Mouse (Mus musculus) brain, embryonic 18.5 days (tissue): ENCODE results near the gene Nrm.
"Not testable (repeated sequence)": the region's sequence is repeated elsewhere in the genome, so short reads cannot be mapped to it uniquely, and the experiment has no call there.

Source experiments
- DNase-seq: peaks from one replicate; pipeline ENCODE4 v3.0.0-alpha.2; 2012; ENCODE audit warnings: low read depth, low spot score

Gene Nrm

DNA sequence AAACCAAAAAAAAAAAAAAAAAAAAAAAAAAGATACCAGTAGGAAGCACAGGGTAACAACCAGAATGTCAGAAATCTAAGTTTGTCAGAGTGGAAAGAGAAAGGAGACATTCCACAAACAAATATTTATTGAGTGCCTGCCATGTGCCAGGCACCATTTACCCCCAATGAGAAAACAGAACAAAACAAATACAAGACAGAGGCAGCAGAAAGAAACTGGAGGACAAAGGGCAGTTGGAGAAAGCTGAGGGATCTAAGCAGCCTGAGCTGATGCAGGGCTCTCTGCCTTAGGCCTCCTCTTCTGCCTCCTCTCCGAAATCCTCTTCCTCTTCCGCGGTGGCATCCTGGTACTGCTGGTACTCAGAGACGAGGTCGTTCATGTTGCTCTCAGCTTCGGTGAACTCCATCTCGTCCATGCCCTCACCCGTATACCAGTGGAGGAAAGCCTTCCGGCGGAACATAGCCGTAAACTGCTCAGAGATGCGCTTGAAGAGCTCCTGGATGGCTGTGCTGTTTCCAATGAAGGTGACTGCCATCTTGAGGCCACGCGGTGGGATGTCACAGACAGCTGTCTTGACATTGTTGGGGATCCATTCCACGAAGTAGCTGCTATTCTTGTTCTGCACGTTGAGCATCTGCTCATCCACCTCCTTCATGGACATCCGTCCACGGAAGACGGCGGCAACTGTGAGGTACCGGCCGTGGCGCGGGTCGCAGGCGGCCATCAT, 26.3 kb upstream of the Nrm start:
- no peak for DNase-seq

DNA sequence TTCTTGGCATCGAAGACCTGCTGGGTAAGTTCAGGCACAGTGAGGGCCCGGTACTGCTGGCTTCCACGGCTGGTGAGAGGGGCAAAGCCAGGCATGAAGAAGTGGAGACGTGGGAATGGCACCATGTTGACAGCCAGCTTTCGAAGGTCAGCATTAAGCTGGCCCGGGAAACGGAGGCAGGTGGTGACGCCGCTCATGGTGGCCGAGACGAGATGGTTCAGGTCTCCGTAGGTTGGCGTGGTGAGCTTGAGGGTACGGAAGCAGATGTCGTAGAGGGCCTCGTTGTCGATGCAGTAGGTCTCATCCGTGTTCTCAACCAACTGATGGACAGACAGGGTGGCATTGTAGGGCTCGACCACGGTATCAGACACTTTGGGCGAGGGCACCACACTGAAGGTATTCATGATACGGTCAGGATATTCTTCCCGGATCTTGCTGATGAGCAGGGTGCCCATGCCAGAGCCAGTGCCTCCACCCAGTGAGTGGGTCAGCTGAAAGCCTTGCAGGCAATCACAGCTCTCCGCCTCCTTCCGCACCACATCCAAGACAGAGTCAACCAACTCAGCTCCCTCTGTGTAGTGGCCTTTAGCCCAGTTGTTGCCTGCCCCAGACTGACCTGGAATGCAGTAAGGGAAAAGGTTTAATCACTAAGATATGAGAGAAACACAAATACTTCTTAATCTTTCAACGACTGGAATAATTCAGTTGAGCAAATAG, 25.5 kb upstream of the Nrm start:
- DNase-seq = no peak

DNA sequence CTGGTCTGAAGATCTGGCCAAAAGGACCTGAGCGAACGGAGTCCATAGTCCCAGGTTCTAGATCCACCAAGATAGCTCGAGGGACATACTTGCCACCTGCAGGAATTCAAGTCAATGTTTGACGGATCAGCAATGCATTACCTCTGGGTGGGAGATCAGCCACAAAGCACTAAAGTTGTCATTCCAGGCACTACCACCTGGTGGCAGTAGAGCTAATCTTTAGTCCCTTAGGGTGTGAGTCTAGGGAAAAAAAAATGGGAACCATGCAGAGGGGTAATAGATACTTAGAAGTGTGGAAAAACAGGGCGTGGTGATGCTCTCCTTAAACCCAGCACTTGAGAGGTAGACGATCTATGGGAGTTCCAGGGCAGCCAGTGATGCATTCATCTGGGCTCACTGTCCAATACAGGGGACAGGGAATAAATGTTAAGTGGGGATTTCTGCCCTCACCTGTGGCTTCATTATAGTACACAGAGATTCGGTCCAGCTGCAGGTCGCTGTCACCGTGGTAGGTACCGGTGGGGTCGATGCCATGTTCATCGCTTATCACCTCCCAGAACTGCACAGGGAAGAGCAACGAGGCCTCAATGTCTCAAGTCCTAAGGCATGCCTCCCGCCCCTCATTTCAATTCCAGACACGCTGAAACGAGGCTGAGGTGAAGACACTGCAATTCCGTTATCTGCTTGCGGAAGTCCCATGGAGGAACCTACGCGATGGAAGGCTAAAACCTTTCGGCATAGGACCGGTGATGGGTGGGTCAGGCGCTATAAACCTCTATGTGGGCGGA, 24.7 kb upstream of the Nrm start:
- DNase-seq = peak; percentile 75

DNA sequence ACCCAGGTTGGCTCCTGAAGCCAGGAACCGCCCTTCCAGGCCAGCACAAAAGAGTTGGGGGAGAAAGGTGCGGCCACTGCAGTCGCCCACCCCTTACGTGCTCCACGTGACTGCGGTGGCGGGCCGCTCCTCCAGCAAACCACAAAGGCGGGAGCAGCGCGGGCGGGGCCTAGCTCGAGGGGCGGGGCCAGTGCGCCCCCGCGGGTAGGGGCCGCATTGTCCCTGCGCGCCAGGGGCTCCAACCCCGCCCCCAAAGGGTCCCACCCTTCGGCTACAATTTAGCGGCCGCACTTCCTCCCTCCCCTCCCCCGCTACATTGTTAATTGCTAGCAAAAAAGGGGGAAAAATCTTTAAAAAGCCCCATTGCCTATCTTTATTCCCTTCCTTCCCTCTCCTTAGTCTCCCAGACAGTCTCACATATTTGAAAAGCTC, 24.1 kb upstream of the Nrm start:
- peak; percentile 79 for DNase-seq

DNA sequence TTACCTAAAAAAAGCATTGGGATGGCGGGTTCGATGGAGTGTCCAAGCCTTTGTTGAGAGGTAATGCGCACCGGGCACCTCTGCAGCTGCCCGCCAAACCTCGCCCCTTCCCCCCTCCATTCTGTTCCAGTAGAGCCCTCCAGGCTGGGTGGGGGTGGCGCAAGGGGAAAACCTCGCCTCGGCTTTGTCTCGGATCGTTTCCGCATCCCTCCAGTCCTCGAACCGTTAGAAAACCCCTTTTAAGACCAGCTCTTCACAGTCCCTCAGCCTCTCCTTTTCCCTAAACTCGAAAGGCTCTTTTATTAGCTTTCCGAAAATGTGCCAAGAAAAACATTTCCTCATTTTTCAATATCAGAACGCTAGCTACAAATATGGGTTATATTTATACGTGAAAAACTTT, 23.6 kb upstream of the Nrm start:
- no peak for DNase-seq

DNA sequence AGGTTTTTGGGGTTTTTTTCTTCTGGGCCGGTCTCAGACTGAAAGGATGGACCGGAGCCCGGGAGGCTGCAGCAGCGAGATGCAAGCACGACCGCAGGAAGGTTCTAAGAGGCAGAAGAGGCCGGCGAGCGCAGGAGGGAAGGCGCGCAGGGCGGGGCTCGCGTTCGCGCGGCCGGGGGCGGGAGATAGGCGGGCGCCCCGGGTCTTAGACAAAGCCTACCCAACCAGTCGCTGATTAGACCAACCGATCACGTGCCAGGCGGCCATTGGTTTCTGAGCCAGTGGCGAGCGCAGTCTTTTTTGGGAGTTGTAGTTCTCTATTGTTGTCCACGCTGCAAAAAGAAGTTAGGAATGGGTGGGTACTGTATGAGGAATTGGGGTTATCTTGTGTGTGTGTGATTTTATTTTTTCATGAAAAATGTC, 23.0 kb upstream of the Nrm start, which contains the start of gene Tubb5:
Gene Tubb5, minus strand, starts transcription at position 185 of the 423 bp plus-strand sequence.
- peak; percentile 97 for DNase-seq

DNA sequence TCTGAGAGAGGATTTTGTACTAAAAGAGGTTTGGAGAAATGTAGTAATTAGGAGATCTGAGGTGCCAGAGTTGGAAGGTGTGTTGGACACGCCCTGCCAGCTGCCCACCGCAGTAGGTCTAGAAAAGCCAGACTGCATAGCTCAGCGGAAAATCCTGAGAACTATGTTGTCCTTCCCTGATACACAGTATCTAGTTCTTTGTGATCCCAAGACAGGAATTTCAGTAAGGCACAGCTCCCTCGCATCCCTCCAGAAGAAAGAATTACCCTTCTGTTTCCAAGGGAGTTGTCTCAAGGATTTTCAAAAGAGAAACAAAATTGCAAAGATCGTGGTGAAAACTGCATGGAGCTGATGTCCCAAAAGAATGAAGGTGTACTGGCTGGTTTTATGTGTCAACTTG, 22.5 kb upstream of the Nrm start:
- DNase-seq = no peak

DNA sequence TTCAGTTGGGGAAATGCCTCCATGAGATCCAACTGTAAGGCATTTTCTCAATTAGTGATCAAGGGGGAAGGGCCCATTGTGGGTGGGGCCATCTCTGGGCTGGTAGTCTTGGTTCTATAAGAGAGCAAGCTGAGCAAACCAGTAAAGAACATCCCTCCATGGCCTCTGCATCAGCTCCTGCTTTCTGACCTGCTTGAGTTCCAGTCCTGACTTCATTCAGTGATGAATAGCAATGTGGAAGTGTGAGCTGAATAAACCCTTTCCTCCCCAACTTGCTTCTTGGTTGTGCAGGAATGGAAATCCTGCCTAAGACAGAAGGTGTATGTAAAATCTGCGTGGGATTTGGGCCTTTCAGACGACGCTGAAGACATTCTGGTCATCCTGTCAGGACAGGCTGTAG, 22.1 kb upstream of the Nrm start:
- not testable (repeated sequence) for DNase-seq

DNA sequence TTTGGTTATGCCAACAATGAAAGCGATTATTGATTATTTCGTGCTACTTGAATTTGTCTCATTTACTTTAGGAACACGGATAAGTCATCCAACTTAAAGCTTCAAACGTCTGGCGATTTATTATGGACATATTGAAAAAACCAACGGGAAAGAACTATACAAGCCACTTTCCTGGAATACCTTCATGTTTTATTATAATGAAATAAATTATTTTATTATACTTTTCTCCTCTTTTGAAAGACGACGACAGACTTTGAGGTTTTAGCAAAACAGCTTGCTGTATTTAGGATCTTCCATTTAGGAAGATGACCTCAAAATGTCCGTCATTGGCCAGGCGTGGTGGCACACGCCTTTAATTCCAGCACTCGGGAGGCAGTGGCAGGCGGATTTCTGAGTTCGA, 20.6 kb upstream of the Nrm start:
- DNase-seq = no peak

DNA sequence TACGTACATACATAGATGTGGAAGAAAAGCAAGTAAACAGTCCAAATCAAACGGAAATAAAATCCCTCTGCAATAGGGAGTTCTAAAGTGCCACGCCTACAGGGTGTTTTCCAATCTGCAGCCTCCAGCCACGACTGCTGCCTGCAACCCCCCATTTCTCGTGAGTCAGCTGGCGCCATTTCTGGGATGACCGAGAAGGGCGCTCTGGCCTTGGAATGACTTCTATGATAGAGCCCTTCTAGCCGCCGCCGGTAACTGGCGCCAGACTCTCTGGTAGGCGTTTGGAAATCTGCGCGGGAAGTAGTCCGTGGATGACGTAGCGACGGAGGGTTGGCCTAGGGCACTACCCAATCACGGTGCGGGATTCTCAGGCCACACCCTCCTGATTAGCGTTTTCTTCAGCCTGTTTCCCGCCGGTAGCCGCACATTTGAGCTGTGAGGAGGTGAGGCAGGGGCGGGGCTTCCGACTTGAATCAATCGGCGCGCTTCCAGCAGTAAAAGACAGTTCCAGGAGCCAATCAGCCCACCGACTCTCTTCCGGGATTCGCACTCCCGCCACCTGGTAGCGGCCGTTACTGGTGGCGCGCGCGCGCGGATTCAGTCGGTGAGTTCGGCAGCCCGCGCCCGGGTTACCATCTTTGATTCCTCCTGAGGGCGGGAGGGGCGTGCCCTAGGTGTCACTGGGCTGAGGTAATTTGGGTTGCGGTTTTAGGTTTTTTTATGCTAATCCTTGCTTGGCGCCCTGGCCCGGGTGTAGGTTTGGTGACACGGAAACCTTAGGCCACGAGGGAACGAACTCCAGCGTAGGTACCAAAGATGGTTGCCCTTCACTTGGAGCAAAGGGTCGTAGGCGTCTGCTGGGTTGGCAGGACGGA, 19.8 kb upstream of the Nrm start, which contains the start of gene Mdc1:
Gene Mdc1, plus strand, starts transcription at position 440 of the 875 bp plus-strand sequence.
- DNase-seq = peak; percentile 100

DNA sequence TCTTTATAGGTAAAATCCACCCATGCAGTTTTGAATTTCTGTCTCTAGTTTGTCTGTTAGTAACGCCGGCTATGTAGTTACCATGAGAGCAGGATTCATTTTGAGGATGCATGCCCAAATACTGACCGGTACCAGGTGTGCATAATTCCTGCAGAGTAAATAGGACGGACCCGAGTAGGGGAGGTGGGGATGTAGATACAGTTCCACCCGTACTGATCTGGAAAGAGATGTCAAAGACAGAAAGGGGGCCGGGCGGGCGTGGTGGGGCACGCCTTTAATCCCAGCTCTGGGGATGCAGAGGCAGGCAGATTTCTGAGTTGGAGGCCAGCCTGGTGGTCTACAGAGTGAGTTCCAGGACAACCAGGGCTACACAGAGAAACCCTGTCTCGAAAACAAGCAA, 19.1 kb upstream of the Nrm start:
- DNase-seq = no peak

DNA sequence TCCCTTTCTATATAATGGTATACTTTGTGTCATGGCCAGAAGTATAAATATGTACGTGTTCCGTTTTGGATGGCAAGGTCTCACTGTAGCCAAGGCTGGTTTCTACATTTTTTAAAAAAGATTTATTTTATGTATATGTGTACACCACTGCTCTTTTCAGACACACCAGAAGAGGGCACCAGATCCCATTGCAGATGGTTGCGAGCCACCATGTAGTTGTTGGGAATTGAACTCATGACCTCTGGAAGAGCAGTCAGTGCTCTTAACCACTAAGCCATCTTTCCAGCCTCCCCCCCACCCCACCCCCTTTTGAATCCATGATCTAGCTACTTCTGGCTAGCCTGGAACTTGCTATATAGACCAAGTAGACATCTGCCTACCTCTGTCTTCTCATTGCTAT, 17.6 kb upstream of the Nrm start:
- DNase-seq = no peak

DNA sequence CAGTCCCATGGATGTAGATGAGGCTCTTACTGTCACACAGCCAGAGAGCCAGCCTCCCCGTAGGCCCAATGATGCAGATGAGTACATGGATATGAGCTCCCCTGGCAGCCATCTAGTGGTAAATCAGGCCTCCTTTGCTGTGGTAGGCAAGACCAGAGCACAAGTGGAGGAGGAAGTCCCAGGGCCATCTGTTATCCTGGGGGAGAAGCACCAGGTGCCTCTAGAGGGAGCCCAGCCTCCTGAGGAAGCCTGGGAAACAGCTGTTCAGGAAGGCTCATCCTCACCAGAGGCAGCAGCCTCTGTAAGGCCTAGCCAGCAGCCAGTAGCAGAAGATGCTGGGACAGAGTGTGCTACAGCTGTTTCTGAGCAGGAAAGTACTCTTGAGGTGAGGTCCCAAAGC, 13.0 kb upstream of the Nrm start:
- DNase-seq = no peak

DNA sequence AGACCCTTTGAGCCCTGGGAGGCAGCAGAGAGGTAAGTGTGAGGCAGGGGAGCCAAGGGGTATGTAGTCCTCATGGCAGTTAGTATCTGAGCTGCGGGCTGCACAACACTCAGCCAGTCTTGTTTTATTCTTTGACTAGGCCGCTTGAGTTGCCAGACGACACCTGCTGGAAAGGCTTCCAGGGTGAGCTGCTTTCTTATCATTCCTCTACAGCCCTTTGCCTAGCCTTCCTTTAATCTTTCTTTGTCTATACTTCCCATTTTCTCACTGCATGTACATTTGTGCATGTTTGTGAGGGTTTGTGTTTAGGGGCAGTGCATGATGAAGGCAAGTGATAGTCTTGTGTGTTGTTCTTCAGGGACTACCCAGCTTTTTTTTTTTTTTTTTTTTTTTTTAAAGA, 10.1 kb upstream of the Nrm start:
- no peak for DNase-seq

DNA sequence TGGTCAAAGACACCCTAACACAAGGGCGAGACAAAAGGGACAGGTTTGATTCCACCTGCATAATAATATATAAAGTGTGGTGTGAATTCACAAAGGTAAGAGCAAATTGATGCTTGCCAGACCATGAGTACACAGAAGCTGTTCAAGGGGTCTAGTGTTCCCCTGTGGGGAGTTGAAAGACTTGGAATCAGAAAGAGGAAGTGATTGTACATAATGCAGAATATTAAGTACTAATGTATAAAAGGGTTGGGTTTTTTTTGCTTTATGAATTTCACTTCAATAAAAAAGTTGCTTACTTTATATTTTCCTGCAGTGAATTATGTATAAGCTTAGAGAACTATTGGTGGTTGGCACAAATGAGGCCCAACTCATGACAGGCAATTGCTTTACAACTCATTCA, 1.7 kb upstream of the Nrm start:
- no peak for DNase-seq

DNA sequence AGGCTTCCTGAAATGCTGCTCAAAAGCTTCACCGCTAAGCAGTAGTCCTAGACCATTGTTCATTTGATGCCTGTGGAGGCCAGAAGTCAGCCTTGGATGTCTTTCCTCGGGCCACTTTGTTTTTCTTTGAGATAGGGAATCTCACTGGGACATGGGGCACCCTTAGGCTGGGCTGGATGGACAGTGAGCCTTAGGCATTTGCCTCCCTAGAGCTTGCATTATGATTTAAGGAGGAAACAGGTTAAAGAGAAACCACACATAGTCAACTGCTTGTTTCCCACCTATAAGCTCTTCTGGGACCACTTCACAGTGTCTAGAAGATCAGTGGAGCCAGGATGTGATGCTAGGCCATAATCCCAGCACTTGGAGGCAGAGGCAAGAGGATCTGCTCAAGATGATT, 1.3 kb upstream of the Nrm start:
- no peak for DNase-seq

DNA sequence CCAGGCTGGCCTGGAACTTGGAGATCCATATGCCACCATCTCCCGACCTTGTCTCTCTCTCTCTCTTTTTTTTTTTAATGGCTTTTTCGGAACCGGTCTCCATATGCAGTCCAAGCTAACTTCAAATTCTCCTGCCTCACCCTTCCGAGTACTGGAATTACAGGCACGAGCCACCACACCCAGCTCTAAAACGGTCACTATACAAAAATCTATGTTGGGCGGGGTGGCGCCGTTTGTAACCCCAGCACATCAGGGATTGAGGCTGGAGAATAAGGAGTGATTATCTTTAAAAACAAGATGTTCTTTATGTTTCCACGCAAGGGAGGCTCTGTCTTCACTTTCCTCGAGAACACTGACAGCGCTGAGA, 304 bp upstream of the Nrm start:
- DNase-seq = no peak

DNA sequence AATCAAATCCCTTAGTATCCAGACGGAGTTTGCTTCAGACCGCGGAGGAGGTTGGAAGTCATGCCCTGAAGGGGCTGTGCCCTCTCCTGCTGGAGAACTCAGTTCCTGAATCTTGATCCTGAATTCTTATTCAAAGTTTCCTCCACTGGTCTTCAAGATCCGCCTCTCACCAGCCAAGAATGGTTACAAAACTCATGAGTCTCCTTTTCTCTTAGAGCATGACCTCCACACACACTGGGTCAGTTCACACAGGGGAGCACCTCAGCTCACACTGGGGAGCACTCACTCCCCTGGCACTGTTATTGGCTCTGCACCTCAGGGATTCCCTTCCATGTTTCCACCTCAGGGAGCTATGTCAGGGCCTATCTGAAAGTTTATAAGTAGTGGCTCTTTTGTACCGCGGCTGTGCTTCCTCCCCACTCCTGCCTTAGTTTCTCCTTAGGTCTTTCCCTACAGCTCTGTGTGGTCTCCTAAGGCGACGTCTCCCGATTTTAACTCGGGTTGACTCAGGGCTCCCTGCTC, 3.8 kb downstream of the Nrm start:
- no peak for DNase-seq

DNA sequence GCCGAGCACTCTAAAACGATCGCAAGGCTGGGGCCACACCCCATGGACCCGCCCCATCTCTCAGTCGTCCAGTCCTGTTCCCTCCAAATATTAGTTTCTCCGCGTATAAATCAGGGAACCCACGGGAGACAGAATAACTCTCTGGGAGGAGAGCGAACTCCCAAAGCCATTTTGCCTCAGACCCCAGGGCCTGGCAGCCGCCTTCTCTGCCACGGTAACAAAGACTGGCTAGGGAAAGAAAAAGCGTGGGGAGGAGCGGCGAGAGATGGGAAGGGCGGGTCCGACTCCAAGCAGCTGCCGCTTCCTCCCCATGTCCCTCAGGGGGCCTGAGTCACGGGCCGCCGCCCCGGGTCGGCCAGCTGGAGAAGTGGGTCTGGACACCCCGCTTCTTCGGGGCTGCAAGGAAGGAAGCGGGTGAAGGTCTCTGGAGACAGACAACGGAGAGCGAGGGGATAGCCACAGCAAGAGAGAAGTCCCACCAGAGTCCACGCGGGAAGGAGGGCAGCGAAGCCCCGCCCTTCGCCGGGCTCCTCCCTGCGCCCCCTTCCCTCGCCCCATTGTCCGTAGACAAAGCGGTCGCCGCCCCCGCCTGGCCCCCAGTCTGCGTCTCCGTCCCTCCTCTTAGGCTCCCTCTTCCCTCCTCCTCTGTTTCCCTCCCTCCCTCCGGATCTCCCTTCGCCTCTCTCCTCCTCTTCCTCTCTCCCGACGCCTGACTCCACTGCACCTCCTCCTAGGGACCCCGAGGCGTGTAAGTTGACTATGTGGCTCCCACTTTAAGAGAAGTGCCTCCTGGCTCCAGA, 4.6 kb downstream of the Nrm start, which contains the start of gene Ppp1r18:
Gene Ppp1r18, plus strand, starts transcription at position 113 of the 800 bp plus-strand sequence.
- DNase-seq = no peak

DNA sequence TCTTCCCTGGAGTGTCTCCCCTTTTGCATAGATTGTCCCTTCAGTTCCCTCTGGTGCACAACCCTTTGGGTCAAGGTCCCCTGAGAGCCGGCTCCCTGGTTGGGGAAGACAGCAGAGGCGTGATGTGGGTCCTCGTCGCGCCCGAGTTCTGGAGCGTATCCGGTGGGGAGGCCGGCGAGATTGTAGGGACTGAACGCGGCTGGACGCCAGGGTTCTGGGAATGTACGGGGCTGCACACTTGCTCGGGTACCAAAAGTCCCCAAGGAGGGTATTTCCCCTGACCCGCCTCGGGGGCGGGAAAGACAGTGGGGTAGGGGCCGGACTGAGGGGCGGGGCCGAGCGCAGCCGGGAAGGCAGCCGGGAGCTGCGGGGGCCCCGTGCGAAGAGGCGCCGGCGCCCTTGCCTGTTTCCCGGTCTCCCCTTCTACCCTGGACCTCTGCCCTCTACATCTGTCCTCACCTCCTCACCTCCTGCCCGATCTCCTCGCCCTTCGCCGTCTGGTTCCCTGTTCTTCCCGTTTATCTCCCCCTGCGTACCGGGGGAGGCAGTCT, 5.2 kb downstream of the Nrm start:
- DNase-seq = no peak
